Mouse (Mus musculus) midbrain, embryonic 10.5 days (tissue): ENCODE data around the gene Map1s. TPM values are rescaled to one million over a fixed set of nuclear protein-coding genes. Genes with fewer than 3 reads are reported as not detected.

Source experiments
- DNase-seq: peaks from one replicate; pipeline ENCODE4 v3.0.0-alpha.2; 2017; ENCODE audit warnings: low spot score
- H3K27ac ChIP-seq: fragments of 300-500 bp; sonication (generic); replicated peaks from 2 replicates; pipeline ENCODE4 v1.5.1; 2016; ENCODE audit warnings: mild to moderate bottlenecking
- H3K27me3 ChIP-seq: fragments of 300-500 bp; sonication (generic); 2 replicates; pipeline ENCODE4 v1.6.1; 2016; ENCODE audit warnings: low read depth, mild to moderate bottlenecking; ENCODE audit not compliant: poor library complexity, severe bottlenecking
- H3K36me3 ChIP-seq: fragments of 300-500 bp; sonication (generic); 2 replicates; pipeline ENCODE4 v1.6.1; 2016; ENCODE audit warnings: mild to moderate bottlenecking, moderate library complexity
- H3K4me1 ChIP-seq: fragments of 300-500 bp; sonication (generic); 2 replicates; pipeline ENCODE4 v1.6.1; 2016
- H3K4me3 ChIP-seq: fragments of 300-500 bp; sonication (generic); 2 replicates; pipeline ENCODE4 v1.5.1; 2016; ENCODE audit warnings: mild to moderate bottlenecking, moderate library complexity
- H3K9me3 ChIP-seq: fragments of 300-500 bp; sonication (generic); replicated peaks from 2 replicates; pipeline ENCODE4 v1.6.1; 2016; ENCODE audit warnings: mild to moderate bottlenecking
- WGBS: fragments of 180-500 bp; shearing (Covaris S2); methylation state at CpG from one replicate; pipeline ENCODE4 v1.1.7; 2016; 5-methylcytosine and 5-hydroxymethylcytosine counted together
- microRNA counts: library from miRNA; unstranded; fragments of <30 nt; microRNA quantifications from one replicate; lab custom pipeline; 2017
- microRNA-seq: library from miRNA; unstranded; fragments of <30 nt; microRNA quantifications from one replicate; pipeline ENCODE4, GENCODE M21; 2017
- polyA plus RNA-seq: library from polyadenylated mRNA; unstranded; fragments of >200 nt; fragmentation: Nextera tagmentation; extraction: Ambion mirVana; gene quantifications from 2 replicates; pipeline ENCODE4 v1.2.1, GENCODE M21; 2016

The Map1s gene
- polyA plus RNA-seq, 1 experiment from 2014 or later = 69.4 TPM

DNA sequence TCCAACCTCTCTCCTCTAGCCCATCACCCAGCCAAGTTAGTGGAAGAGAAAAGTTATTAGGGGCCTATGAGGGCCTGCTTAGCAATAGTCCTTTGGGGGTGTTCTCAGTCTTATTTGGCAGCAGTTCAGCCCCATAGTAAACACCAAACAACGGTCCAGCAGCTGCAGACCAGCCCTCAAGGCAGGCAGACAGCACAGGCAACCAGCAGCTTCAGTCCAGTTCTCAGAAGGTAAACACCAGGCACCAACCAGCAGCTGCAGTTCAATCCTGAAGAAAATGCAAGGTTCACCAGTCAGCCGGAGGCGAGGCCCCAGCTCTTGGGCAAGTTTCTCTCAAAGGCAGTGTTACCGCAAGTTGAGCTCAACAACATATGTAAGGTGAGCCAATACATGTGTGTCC is 27.3 kb downstream of the Map1s start:
- no peak overlapping the region for H3K27ac ChIP-seq
- peaks cover 11% of the 10 kb centered on the region; the same call in 1 of the 2 replicates for H3K36me3 ChIP-seq
- DNase-seq = no peak
- no peak overlapping the region for H3K4me3 ChIP-seq
- WGBS = 92% methylated on average over 4 of the region's 4 CpGs
- no peaks in the 10 kb centered on the region for H3K9me3 ChIP-seq
- H3K27me3 ChIP-seq = no peaks in the 10 kb centered on the region
- H3K4me1 ChIP-seq = no peaks in the 10 kb centered on the region

GRCm38 (mm10) chr8:70934786-70935185 is 29.1 kb downstream of the Map1s start:
- Histone ChIP-seq H3K4me3 (no peak overlapping the region), H3K4me1 (no peaks in the 10 kb centered on the region), H3K27me3 (no peaks in the 10 kb centered on the region), H3K9me3 (no peaks in the 10 kb centered on the region), H3K36me3 (peaks cover 11% of the 10 kb centered on the region; the same call in 1 of the 2 replicates), H3K27ac (no peak overlapping the region)
- 72% methylated on average over 7 of the region's 7 CpGs for WGBS
- no peak for DNase-seq

- Histone ChIP-seq H3K36me3 (peaks cover 8% of the 10 kb centered on the region; the same call in 1 of the 2 replicates), H3K4me1 (no peaks in the 10 kb centered on the region), H3K27ac (no peak overlapping the region), H3K4me3 (no peak overlapping the region), H3K27me3 (no peaks in the 10 kb centered on the region), H3K9me3 (no peaks in the 10 kb centered on the region)
- 87% methylated on average over 6 of the region's 6 CpGs for WGBS
- no peak for DNase-seq
Measured at GRCm38 (mm10) chr8:70937200-70937599, 31.5 kb downstream of the Map1s start.

GRCm38 (mm10) chr8:70941478-70941877 is 35.7 kb downstream of the Map1s start:
- Histone ChIP-seq H3K4me3 (no peak overlapping the region), H3K36me3 (no peaks in the 10 kb centered on the region), H3K4me1 (no peaks in the 10 kb centered on the region), H3K9me3 (no peaks in the 10 kb centered on the region), H3K27ac (no peak overlapping the region), H3K27me3 (no peaks in the 10 kb centered on the region)
- DNase-seq = no peak
- 68% methylated on average over 2 of the region's 2 CpGs for WGBS

GRCm38 (mm10) chr8:70943187-70943586 is 37.5 kb downstream of the Map1s start:
- 50% methylated on average over 1 of the region's 1 CpGs for WGBS
- no peaks in the 10 kb centered on the region for H3K36me3 ChIP-seq
- H3K27me3 ChIP-seq = no peaks in the 10 kb centered on the region

DNA sequence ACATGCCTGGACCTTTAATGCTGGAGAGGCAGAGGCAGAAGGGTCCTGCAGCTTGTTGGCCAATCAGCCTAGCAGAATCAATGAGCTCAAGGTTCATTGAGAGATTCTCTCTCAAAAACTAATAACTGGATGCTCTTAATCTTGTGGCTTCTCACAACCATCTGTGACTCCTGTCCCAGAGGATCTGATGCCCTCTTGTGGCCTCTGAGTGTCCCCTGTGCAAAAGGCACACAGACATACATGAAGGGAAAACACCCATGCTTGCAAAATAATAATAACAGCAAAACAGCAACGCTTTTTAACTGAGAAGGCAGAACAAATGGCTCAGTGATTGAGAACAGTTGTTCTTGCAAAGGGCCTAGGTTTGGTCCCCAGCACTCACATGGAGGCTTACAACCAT is 44.1 kb downstream of the Map1s start:
- no peak overlapping the region for H3K27ac ChIP-seq
- no peak overlapping the region for H3K4me3 ChIP-seq
- no peaks in the 10 kb centered on the region for H3K4me1 ChIP-seq
- no peak for DNase-seq
- no peaks in the 10 kb centered on the region for H3K36me3 ChIP-seq
- no peaks in the 10 kb centered on the region for H3K9me3 ChIP-seq
- H3K27me3 ChIP-seq = no peaks in the 10 kb centered on the region
- WGBS = 64% methylated on average over 1 of the region's 1 CpGs

More at GRCm38 (mm10) chr8:70943187-70943586, 37.5 kb downstream of the Map1s start:
- no peaks in the 10 kb centered on the region for H3K9me3 ChIP-seq
- no peaks in the 10 kb centered on the region for H3K4me1 ChIP-seq
- no peak overlapping the region for H3K27ac ChIP-seq
- no peak for DNase-seq
- H3K4me3 ChIP-seq = no peak overlapping the region

DNA sequence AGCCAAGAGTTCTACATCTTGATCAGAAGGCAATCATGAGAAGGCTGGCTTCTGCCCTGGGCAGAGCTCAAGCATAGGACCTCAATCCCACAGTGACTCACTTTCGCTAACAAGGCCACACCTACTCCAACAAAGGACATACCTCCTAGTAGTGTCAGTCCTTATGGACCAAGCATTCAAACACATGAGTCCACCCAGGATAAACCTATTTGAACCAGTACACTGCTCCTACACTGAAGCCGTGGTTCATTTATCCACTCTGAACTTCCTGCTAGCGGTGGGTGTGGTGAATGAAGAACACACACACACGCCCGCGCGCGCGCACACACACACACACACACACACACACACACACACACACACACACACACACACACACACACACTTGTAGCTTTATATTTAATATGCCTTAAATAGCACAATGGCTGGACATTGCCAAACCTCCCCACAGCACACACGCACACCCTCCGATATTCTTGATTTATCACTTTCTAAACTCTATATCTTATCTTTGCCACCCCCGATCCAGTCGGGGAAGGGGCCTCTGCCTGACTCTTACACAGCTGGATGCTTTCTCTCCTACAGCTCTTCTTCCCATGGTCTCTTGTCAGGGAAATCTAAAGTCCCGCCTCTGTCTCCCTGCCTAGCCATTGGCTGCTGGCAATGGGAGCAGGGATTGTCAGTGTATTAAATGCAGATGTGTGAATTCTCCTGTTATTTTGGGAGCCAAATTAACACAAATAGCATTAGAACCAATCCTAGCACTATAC is 55.2 kb downstream of the Map1s start:
- WGBS = 85% methylated on average over 14 of the region's 14 CpGs
- no peaks in the 10 kb centered on the region for H3K27me3 ChIP-seq
- no peak for DNase-seq

DNA sequence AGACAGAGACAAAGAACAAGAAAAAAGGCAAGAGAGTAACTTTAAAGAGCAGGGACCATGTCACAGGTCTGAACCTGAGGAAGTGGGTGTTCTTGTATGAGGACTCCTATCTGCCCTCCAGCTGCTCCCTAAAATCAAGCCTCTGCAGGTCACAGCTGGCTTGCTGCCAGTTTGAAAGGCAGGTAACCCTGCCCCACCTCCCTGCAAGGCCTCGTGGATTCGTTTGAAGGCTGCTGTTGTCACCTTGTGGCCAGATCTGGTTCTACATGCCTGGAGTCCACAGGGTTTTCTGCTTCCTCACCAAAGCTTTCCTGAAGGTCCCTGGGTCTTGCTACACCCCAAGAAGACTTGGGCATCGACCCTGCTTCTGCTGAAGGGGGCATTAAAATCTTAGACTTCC is 58.4 kb downstream of the Map1s start:
- H3K36me3 ChIP-seq = no peaks in the 10 kb centered on the region
- DNase-seq = peak; percentile 18
- H3K4me3 ChIP-seq = no peak overlapping the region
- 5% methylated on average over 3 of the region's 3 CpGs for WGBS
- no peaks in the 10 kb centered on the region for H3K4me1 ChIP-seq
- H3K9me3 ChIP-seq = no peaks in the 10 kb centered on the region
- H3K27me3 ChIP-seq = no peaks in the 10 kb centered on the region
- no peak overlapping the region for H3K27ac ChIP-seq

More for the DNA sequence above, 55.2 kb downstream of the Map1s start:
- Histone ChIP-seq H3K36me3 (no peaks in the 10 kb centered on the region), H3K27ac (no peak overlapping the region), H3K4me3 (no peak overlapping the region), H3K4me1 (no peaks in the 10 kb centered on the region), H3K9me3 (no peaks in the 10 kb centered on the region)

DNA sequence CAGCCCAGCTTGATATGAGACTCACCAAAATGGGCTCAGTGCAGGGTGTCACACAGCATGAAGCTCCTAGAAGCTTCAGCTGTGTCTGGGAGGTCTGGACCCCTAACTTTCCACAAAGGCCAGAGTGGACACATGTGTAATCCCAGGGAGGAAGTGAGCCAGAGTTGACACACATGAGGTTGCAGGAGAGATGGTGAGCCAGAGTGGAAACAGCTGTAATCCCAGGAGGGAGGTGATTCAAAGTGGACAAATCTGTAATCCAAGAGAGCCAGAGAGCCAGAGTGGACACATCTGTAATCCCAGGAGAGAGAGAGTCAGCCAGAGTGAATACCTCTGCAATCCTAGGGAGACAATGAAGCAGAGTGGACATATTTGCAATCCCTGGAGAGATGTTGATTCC is 59.1 kb downstream of the Map1s start:
- H3K4me1 ChIP-seq = no peaks in the 10 kb centered on the region
- H3K36me3 ChIP-seq = no peaks in the 10 kb centered on the region
- no peak overlapping the region for H3K4me3 ChIP-seq
- no peaks in the 10 kb centered on the region for H3K9me3 ChIP-seq
- H3K27me3 ChIP-seq = no peaks in the 10 kb centered on the region
- no peak for DNase-seq
- no peak overlapping the region for H3K27ac ChIP-seq

MicroRNAs encoded within 50 kb of the gene (microRNA counts, 519-probe panel; counts per million panel counts)
- not detected for microRNA mmu-miR-1969 (lab: Ali Mortazavi, UCI)

Small RNAs within 50 kb of the gene (microRNA-seq; reads per million reads assigned to microRNA genes)
- gene Mir1969 (7.5 reads per million, percentile 18 among the genes with 10 or more reads in this experiment), gene Mir7067 (1.5 reads per million)

Other genes starting within 250 kb of the Map1s start
- gene Pgpep1, start 245.5 kb upstream of the Map1s start, polyA plus RNA-seq = 51.8 and 89.7 TPM in 2 replicates
- gene Lsm4, start 232.7 kb upstream of the Map1s start, polyA plus RNA-seq = 315 and 355 TPM in 2 replicates
- 62.5 and 78.6 TPM in 2 replicates for gene Jund, start 207.0 kb upstream of the Map1s start, polyA plus RNA-seq
- not detected in 2 replicates for gene Iqcn, start 202.5 kb upstream of the Map1s start, polyA plus RNA-seq
- gene Gm3336, start 187.4 kb upstream of the Map1s start, polyA plus RNA-seq = not detected in 2 replicates
- gene Pde4c, start 182.2 kb upstream of the Map1s start, polyA plus RNA-seq = 0.72 and 0.78 TPM in 2 replicates
- gene Rab3a, start 151.3 kb upstream of the Map1s start, polyA plus RNA-seq = 17.2 and 40.7 TPM in 2 replicates
- 31.7 and 34.6 TPM in 2 replicates for gene Mpv17l2, start 145.0 kb upstream of the Map1s start, polyA plus RNA-seq
- 66.2 and 66.6 TPM in 2 replicates for gene Pik3r2, start 129.2 kb upstream of the Map1s start, polyA plus RNA-seq
- gene Mast3, start 100.9 kb upstream of the Map1s start, polyA plus RNA-seq = 9.8 and 12.1 TPM in 2 replicates
- gene Il12rb1, start 97.5 kb upstream of the Map1s start, polyA plus RNA-seq = 0.05 and 0.11 TPM in 2 replicates
- 5.2 and 7.3 TPM in 2 replicates for gene Arrdc2, start 66.2 kb upstream of the Map1s start, polyA plus RNA-seq
- 9.1 and 13.4 TPM in 2 replicates for gene Kcnn1, start 42.7 kb upstream of the Map1s start, polyA plus RNA-seq
- 180 and 183 TPM in 2 replicates for gene Ccdc124, start 32.0 kb upstream of the Map1s start, polyA plus RNA-seq
- 0.42 and 0.63 TPM in 2 replicates for gene Slc5a5, start 13.2 kb upstream of the Map1s start, polyA plus RNA-seq
- 3,389 and 3,784 TPM in 2 replicates for gene Rpl18a, start 8.5 kb upstream of the Map1s start, polyA plus RNA-seq